Mouse (Mus musculus): ENCODE data around the gene Mdm4. TPM values are rescaled to one million over a fixed set of nuclear protein-coding genes. Genes with fewer than 3 reads are reported as not detected.
"Not testable (repeated sequence)": the region's sequence is repeated elsewhere in the genome, so short reads cannot be mapped to it uniquely, and the experiment has no call there.

Mdm4 gene
- total RNA-seq, 4 experiments from 2014 or later, result 58.6 to 172 (median 91.8) TPM

GRCm38 (mm10) chr1:133051829-133052228 is 21.5 kb upstream of the Mdm4 start:
- DNase-seq, result no peak

GRCm38 (mm10) chr1:133050001-133050431 is 19.7 kb upstream of the Mdm4 start:
- DNase-seq, result peak; percentile 19

GRCm38 (mm10) chr1:133048690-133049089 is 18.3 kb upstream of the Mdm4 start:
- no peak for DNase-seq

- no peak for DNase-seq
These were observed 17.2 kb upstream of the Mdm4 start for GRCm38 (mm10) chr1:133047575-133047974.

GRCm38 (mm10) chr1:133046441-133046931 is 16.1 kb upstream of the Mdm4 start:
- DNase-seq, result no peak

- DNase-seq, result peak; percentile 62
These were observed 15.6 kb upstream of the Mdm4 start for GRCm38 (mm10) chr1:133045861-133046440.

GRCm38 (mm10) chr1:133045011-133045860 is 14.9 kb upstream of the Mdm4 start, which contains the start of gene Pik3c2b:
TSS of gene Pik3c2b (plus strand) at chr1:133045667.
- no peak for DNase-seq

GRCm38 (mm10) chr1:133039505-133039949 is 9.2 kb upstream of the Mdm4 start:
- no peak for DNase-seq

- DNase-seq, result not testable (repeated sequence)
These were observed 4.3 kb upstream of the Mdm4 start for GRCm38 (mm10) chr1:133034682-133035081.

- DNase-seq, result no peak
These were observed 3.7 kb upstream of the Mdm4 start for GRCm38 (mm10) chr1:133034091-133034460.

GRCm38 (mm10) chr1:133033316-133034090 is 3.1 kb upstream of the Mdm4 start:
- peak; percentile 64 for DNase-seq

GRCm38 (mm10) chr1:133032981-133033315 is 2.6 kb upstream of the Mdm4 start:
- no peak for DNase-seq

GRCm38 (mm10) chr1:133029744-133030143 is 617 bp downstream of the Mdm4 start:
- DNase-seq, result no peak

- DNase-seq, result no peak
These were observed 2.4 kb downstream of the Mdm4 start for GRCm38 (mm10) chr1:133027980-133028379.

- no peak for DNase-seq
These were observed 3.2 kb downstream of the Mdm4 start for GRCm38 (mm10) chr1:133027126-133027525.

GRCm38 (mm10) chr1:133025796-133026190 is 4.6 kb downstream of the Mdm4 start:
- DNase-seq, result not testable (repeated sequence)

GRCm38 (mm10) chr1:133025051-133025795 is 5.1 kb downstream of the Mdm4 start:
- DNase-seq, result peak; percentile 87

GRCm38 (mm10) chr1:133024426-133024825 is 5.9 kb downstream of the Mdm4 start:
- DNase-seq, result no peak

- DNase-seq, result not testable (repeated sequence)
These were observed 6.6 kb downstream of the Mdm4 start for GRCm38 (mm10) chr1:133023723-133024122.

GRCm38 (mm10) chr1:133021971-133022370 is 8.4 kb downstream of the Mdm4 start:
- DNase-seq, result not testable (repeated sequence)

GRCm38 (mm10) chr1:133021391-133021790 is 9.0 kb downstream of the Mdm4 start:
- DNase-seq, result no peak

Measured in adrenal gland, adult 8-10 months (tissue).